Mouse (Mus musculus): Measurements from ENCODE around the gene Itga3. TPM values are rescaled to one million over a fixed set of nuclear protein-coding genes. Genes with fewer than 3 reads are reported as not detected.
"Not testable (repeated sequence)": the region's sequence is repeated elsewhere in the genome, so short reads cannot be mapped to it uniquely, and the experiment has no call there.

The Itga3 gene
- total and polyA plus RNA-seq, 2 experiments from 2014 or later, result 12.3 to 33.2 TPM

DNA sequence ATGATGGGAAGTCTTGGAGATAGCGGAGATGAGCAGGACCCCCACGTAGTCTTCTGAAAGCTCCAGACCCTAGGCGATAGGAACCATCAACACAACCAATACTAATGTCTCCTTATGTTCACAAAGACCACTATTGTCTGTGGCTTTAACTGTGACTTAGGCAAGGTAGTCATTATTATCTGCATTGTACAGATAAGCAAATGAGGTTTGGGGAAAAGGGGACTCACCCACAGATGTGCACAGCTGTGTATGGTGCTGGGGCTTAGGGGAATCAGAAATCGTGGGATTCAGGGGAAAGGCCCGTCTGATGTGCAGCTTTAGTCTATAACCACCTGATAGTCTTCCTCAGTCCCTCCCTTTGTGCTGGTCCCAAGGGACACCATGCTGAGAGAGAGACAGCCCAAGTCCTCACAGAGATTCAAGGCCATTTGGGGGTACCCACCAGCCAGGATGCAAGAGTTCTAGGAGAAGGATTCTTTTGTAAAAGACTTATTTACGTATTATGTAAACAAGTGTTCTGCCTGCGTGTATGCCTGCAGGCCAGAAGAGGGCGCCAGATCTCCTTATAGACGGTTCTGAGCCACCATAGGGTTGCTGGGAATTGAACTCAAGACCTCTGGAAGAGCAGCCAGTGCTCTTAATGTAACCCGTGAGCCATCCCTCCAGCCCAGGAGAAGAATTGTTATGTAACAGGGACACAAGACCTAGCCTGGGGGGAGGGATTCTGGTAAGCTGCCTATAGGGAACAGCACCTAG lies 54.2 kb downstream of the Itga3 start:
- H3K9ac ChIP-seq (replicated peaks; ENCODE audit: low read length, poor library complexity, severe bottlenecking), result no peak overlapping the region
- no peak for ATAC-seq (ENCODE audit: low FRiP score)
- TF ChIP-seq CTCF (IDR thresholded peaks at IDR 0.05), result peak; percentile 67
- H3K9me3 ChIP-seq (ENCODE audit: low read length), result no peaks in the 10 kb centered on the region
- H3K36me3 ChIP-seq (ENCODE audit: insufficient read depth, low read length), result peaks cover 63% of the 10 kb centered on the region
- WGBS, result 83% methylated on average over 10 of the region's 10 CpGs
- DNase-seq (ENCODE audit: low spot score), result no peak
- no peak overlapping the region for H3K4me3 ChIP-seq (ENCODE audit: low read depth, low read length)
- no peaks in the 10 kb centered on the region for H3K4me1 ChIP-seq (ENCODE audit: insufficient read depth, low read length)
- no peak overlapping the region for H3K4me2 ChIP-seq (ENCODE audit: low read depth, low read length, poor library complexity, severe bottlenecking)
- H3K27me3 ChIP-seq (ENCODE audit: insufficient read depth, low read length), result no peaks in the 10 kb centered on the region
- H3K27ac ChIP-seq (ENCODE audit: low read depth, low read length), result no peak overlapping the region

DNA sequence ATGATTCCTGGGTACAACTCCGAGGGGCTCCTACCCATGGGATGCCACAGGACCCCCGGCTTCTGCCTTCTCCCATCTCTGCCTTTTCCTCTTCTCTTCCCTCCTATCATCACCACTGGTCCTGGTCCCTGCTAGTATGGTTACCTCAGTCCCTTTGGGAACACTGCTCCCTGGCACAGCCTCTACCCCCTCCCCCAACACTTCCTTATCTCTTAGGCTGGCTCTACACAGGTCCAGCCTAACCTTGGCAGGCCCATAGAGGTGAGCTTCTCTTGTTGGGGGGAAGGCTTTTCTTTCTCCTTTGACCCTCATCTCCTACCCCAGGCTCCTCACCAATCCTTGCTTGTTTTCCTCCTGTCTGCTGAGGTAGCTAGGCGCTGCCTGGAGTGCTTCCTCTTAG lies 61.1 kb downstream of the Itga3 start:
- ATAC-seq (ENCODE audit: low FRiP score), result no peak
- no peak overlapping the region for H3K4me3 ChIP-seq (ENCODE audit: low read depth, low read length)
- 78% methylated on average over 3 of the region's 3 CpGs for WGBS
- H3K36me3 ChIP-seq (ENCODE audit: insufficient read depth, low read length), result peaks cover 42% of the 10 kb centered on the region
- H3K4me1 ChIP-seq (ENCODE audit: insufficient read depth, low read length), result peaks cover 8% of the 10 kb centered on the region; the same call in 1 of the 2 replicates
- H3K4me2 ChIP-seq (ENCODE audit: low read depth, low read length, poor library complexity, severe bottlenecking), result no peak overlapping the region
- no peak for DNase-seq (ENCODE audit: low spot score)
- no peak for TF ChIP-seq CTCF (IDR thresholded peaks at IDR 0.05)
- H3K27ac ChIP-seq (ENCODE audit: low read depth, low read length), result no peak overlapping the region
- peak overlapping the region; percentile 13; the same call in 1 of the 2 replicates for H3K9ac ChIP-seq (replicated peaks; ENCODE audit: low read length, poor library complexity, severe bottlenecking)
- no peaks in the 10 kb centered on the region for H3K27me3 ChIP-seq (ENCODE audit: insufficient read depth, low read length)
- no peaks in the 10 kb centered on the region for H3K9me3 ChIP-seq (ENCODE audit: low read length)

DNA sequence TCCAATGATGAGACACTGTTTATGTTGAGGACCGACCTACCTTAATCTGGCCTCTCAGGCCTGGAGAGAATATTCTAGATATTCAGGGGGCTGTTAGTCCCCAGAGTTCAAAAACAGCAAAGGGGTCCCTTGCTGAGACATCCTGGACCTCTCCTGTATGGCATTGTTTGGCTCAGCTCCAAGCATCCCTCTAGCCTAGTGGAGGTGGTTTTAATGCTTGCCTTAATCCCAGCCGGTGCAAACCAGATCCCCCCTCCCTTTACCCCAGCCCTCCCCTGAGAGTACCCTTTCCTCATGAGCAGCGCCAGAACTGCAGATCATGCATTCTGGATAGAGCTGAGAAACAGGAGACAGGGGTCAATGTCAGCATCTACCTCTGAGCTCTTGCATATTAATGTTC lies 64.1 kb downstream of the Itga3 start:
- DNase-seq (ENCODE audit: low spot score) (no peak), ATAC-seq (ENCODE audit: low FRiP score) (no peak)
- TF ChIP-seq CTCF (IDR thresholded peaks at IDR 0.05), result no peak
- peak overlapping the region; percentile 97; the same call in 1 of the 2 replicates for H3K9ac ChIP-seq (replicated peaks; ENCODE audit: low read length, poor library complexity, severe bottlenecking)
- H3K36me3 ChIP-seq (ENCODE audit: insufficient read depth, low read length), result peaks cover 24% of the 10 kb centered on the region; the same call in 1 of the 2 replicates
- peak overlapping the region; percentile 91; the same call in 1 of the 2 replicates for H3K4me3 ChIP-seq (ENCODE audit: low read depth, low read length)
- H3K4me2 ChIP-seq (ENCODE audit: low read depth, low read length, poor library complexity, severe bottlenecking), result peak overlapping the region; percentile 88
- no peaks in the 10 kb centered on the region for H3K27me3 ChIP-seq (ENCODE audit: insufficient read depth, low read length)
- H3K27ac ChIP-seq (ENCODE audit: low read depth, low read length), result 0 out of 2 replicates have a peak overlapping the region, but pooled peaks have one; percentile 59
- 21% methylated on average over 3 of the region's 3 CpGs for WGBS
- no peaks in the 10 kb centered on the region for H3K9me3 ChIP-seq (ENCODE audit: low read length)
- peaks cover 15% of the 10 kb centered on the region; the same call in 1 of the 2 replicates for H3K4me1 ChIP-seq (ENCODE audit: insufficient read depth, low read length)

GRCm38 (mm10) chr11:95012075-95012474 lies 64.5 kb downstream of the Itga3 start:
- 0 out of 2 replicates have a peak overlapping the region, but pooled peaks have one; percentile 59 for H3K27ac ChIP-seq (ENCODE audit: low read depth, low read length)
- H3K36me3 ChIP-seq (ENCODE audit: insufficient read depth, low read length), result peaks cover 24% of the 10 kb centered on the region; the same call in 1 of the 2 replicates
- H3K4me2 ChIP-seq (ENCODE audit: low read depth, low read length, poor library complexity, severe bottlenecking), result peak overlapping the region; percentile 88
- WGBS, result 40% methylated on average over 3 of the region's 3 CpGs
- ATAC-seq (ENCODE audit: low FRiP score), result no peak
- peak overlapping the region; percentile 91 for H3K4me3 ChIP-seq (ENCODE audit: low read depth, low read length)
- peak overlapping the region; percentile 97 for H3K9ac ChIP-seq (replicated peaks; ENCODE audit: low read length, poor library complexity, severe bottlenecking)
- H3K9me3 ChIP-seq (ENCODE audit: low read length), result no peaks in the 10 kb centered on the region
- no peak for TF ChIP-seq CTCF (IDR thresholded peaks at IDR 0.05)
- peaks cover 19% of the 10 kb centered on the region; the same call in 1 of the 2 replicates for H3K4me1 ChIP-seq (ENCODE audit: insufficient read depth, low read length)
- no peaks in the 10 kb centered on the region for H3K27me3 ChIP-seq (ENCODE audit: insufficient read depth, low read length)
- no peak for DNase-seq (ENCODE audit: low spot score)

DNA sequence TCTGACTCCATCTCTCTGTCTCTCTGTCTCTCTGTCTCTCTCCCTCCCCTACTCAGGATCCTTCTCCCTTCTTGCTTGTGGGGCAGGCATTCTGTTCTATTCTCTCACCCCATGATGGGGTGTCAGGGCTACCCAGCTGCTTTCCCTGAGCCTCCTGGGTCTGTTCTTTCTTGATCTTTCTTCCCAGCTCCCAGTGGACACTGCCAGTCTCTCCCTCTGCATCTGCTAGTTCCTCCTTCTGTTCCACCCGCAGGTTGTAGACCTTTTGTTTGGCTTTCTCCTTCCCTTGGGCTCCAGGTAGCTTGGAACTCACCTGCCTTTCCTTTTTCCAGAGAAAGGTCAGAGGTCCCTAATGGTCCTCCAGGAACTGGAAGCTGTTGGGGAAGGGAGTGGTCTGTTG lies 65.2 kb downstream of the Itga3 start:
- H3K4me3 ChIP-seq (ENCODE audit: low read depth, low read length), result peak overlapping the region; percentile 91
- ATAC-seq (ENCODE audit: low FRiP score) (no peak), DNase-seq (ENCODE audit: low spot score) (no peak)
- no peaks in the 10 kb centered on the region for H3K27me3 ChIP-seq (ENCODE audit: insufficient read depth, low read length)
- TF ChIP-seq CTCF (IDR thresholded peaks at IDR 0.05), result no peak
- peak overlapping the region; percentile 88 for H3K4me2 ChIP-seq (ENCODE audit: low read depth, low read length, poor library complexity, severe bottlenecking)
- 17% methylated on average over 1 of the region's 1 CpGs for WGBS
- peaks cover 22% of the 10 kb centered on the region; the same call in 1 of the 2 replicates for H3K4me1 ChIP-seq (ENCODE audit: insufficient read depth, low read length)
- H3K36me3 ChIP-seq (ENCODE audit: insufficient read depth, low read length), result peaks cover 23% of the 10 kb centered on the region; the same call in 1 of the 2 replicates
- no peaks in the 10 kb centered on the region for H3K9me3 ChIP-seq (ENCODE audit: low read length)
- peak overlapping the region; percentile 97 for H3K9ac ChIP-seq (replicated peaks; ENCODE audit: low read length, poor library complexity, severe bottlenecking)
- peak overlapping the region; percentile 59; the same call in 1 of the 2 replicates for H3K27ac ChIP-seq (ENCODE audit: low read depth, low read length)

- Histone ChIP-seq H3K4me3 (ENCODE audit: low read depth, low read length) (peak overlapping the region; percentile 91), H3K4me1 (ENCODE audit: insufficient read depth, low read length) (peaks cover 27% of the 10 kb centered on the region; the same call in 1 of the 2 replicates), H3K9ac (replicated peaks; ENCODE audit: low read length, poor library complexity, severe bottlenecking) (peak overlapping the region; percentile 97), H3K4me2 (ENCODE audit: low read depth, low read length, poor library complexity, severe bottlenecking) (peak overlapping the region; percentile 88), H3K36me3 (ENCODE audit: insufficient read depth, low read length) (peaks cover 18% of the 10 kb centered on the region; the same call in 1 of the 2 replicates), H3K27ac (ENCODE audit: low read depth, low read length) (peak overlapping the region; percentile 59)
- not testable (repeated sequence) for H3K27me3 ChIP-seq (ENCODE audit: insufficient read depth, low read length); ATAC-seq (ENCODE audit: low FRiP score); DNase-seq (ENCODE audit: low spot score); H3K9me3 ChIP-seq (ENCODE audit: low read length)
- WGBS, result 3% methylated on average over 3 of the region's 4 CpGs
These were observed 65.7 kb downstream of the Itga3 start for GRCm38 (mm10) chr11:95010841-95011403.
